Mouse (Mus musculus) intestine, embryonic 14.5 days (tissue): ENCODE measurements around the gene Dnajc22. TPM values are rescaled to one million over a fixed set of nuclear protein-coding genes. Genes with fewer than 3 reads are reported as not detected.

Experiments used
- microRNA-seq: library from miRNA; unstranded; fragments of <30 nt; microRNA quantifications from one replicate; pipeline ENCODE4, GENCODE M21; 2016
- polyA plus RNA-seq: library from polyadenylated mRNA; unstranded; fragments of >200 nt; fragmentation: Nextera tagmentation; extraction: Ambion mirVana; gene quantifications from 2 replicates; pipeline ENCODE4 v1.2.1, GENCODE M21; 2014

Gene Dnajc22
- polyA plus RNA-seq, 1 experiment from 2014 or later = 20.2 TPM

Small RNA genes lying within 50 kb of the gene (microRNA-seq; reads per million reads assigned to microRNA genes)
- gene Mir6960 = 1.4 reads per million, percentile 16 among the genes with 10 or more reads in this experiment

Other genes starting within 250 kb of the Dnajc22 start
- gene Kmt2d, start 222.0 kb upstream of the Dnajc22 start, polyA plus RNA-seq = 16.2 and 17.5 TPM in 2 replicates
- 9.5 and 11.4 TPM in 2 replicates for gene Rhebl1, start 198.6 kb upstream of the Dnajc22 start, polyA plus RNA-seq
- 0.62 and 1.0 TPM in 2 replicates for gene Dhh, start 194.6 kb upstream of the Dnajc22 start, polyA plus RNA-seq
- 4.1 and 5.5 TPM in 2 replicates for gene Lmbr1l, start 174.9 kb upstream of the Dnajc22 start, polyA plus RNA-seq
- gene Tuba1b, start 158.6 kb upstream of the Dnajc22 start, polyA plus RNA-seq = 1,667 and 1,776 TPM in 2 replicates
- gene Gm49450, start 139.6 kb upstream of the Dnajc22 start, polyA plus RNA-seq = not detected in 2 replicates
- 1,282 and 1,437 TPM in 2 replicates for gene Tuba1a, start 139.5 kb upstream of the Dnajc22 start, polyA plus RNA-seq
- gene Tuba1c, start 63.3 kb upstream of the Dnajc22 start, polyA plus RNA-seq = 269 and 276 TPM in 2 replicates
- gene Prph, start 38.0 kb upstream of the Dnajc22 start, polyA plus RNA-seq = 54.4 and 56.3 TPM in 2 replicates
- gene Troap, start 18.6 kb upstream of the Dnajc22 start, polyA plus RNA-seq = 25.4 and 27.7 TPM in 2 replicates
- gene C1ql4, start 5.4 kb upstream of the Dnajc22 start, polyA plus RNA-seq = 0.16 TPM in 1 of 2 replicates, not detected in the other
- gene Spats2, start 32.7 kb downstream of the Dnajc22 start, polyA plus RNA-seq = 38.4 and 41.4 TPM in 2 replicates
- gene Kcnh3, start 131.7 kb downstream of the Dnajc22 start, polyA plus RNA-seq = 0.39 and 0.51 TPM in 2 replicates
- 146 and 154 TPM in 2 replicates for gene Mcrs1, start 158.8 kb downstream of the Dnajc22 start, polyA plus RNA-seq
- 40.6 and 51.1 TPM in 2 replicates for gene Prpf40b, start 201.9 kb downstream of the Dnajc22 start, polyA plus RNA-seq
- 0.11 and 0.24 TPM in 2 replicates for gene Fam186b, start 202.7 kb downstream of the Dnajc22 start, polyA plus RNA-seq